Comparison of ENCODE assay signal across 8 mouse cellular contexts in the genomic region with DNA sequence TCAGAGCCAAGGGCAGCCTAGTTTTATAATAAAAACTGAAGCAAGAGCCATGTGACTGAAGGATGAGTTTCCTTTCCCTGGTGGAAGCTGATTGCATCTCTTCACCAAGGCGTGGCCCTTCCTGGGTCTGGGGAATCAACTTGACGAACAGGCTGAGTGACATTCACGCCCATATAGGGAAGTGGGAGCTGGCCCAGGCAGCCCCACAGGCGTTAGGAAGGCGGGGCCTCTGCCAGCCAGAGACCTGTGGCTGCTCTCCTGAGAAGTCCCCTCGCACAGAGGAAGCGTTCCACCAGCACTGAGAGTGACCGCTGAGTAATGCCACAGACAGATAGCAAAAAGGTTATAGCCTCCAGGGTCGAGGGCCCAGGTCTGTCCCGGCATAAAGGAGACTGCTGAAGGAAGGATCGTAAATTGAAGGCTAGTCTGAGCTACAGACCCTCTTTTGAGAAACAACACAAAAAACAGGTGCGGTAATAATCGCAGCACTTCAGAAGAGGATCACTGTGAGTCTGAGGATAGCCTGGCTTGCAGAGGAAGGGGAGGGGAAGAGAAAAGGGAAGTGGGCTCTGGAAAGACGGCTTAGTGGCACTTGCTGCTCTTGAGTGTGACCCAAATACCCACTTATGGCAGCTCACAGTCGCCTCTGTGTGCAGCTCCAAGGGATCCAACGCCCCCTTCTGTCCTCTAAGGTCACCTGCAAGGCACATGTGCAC. TPM values are rescaled to one million over a fixed set of nuclear protein-coding genes. Genes with fewer than 3 reads are reported as not detected.
A peak's percentile ranks its signal among the peaks of the same experiment; 100 is the strongest.
DNase-seq lines count a peak whose midpoint lies in the region; ATAC-seq and TF ChIP-seq lines count a peak whose summit lies in the region.

No protein-coding gene starts in this region.

- WGBS in cerebellum, adult 2 months, result 10% methylated on average over 16 of the region's 16 CpGs
- WGBS in forebrain, embryonic 13.5 days, result 5% methylated on average over 16 of the region's 16 CpGs
- 4% methylated on average over 16 of the region's 16 CpGs for WGBS in hindbrain, embryonic 10.5 days
- 2% methylated on average over 16 of the region's 16 CpGs for WGBS in limb, embryonic 14.5 days
- WGBS in midbrain, embryonic 15.5 days, result 4% methylated on average over 16 of the region's 16 CpGs

- ATAC-seq in forebrain, embryonic 13.5 days, result no peak
- peak; percentile 42; the same call in 1 of the 2 replicates for ATAC-seq in limb, embryonic 14.5 days (ENCODE audit: low FRiP score, low read depth)
- ATAC-seq in midbrain, embryonic 15.5 days (replicated peaks), result no peak

- H3K27ac ChIP-seq in cerebellum, adult 2 months (ENCODE audit: insufficient read depth, low read length), result no peak overlapping the region
- peak overlapping the region; percentile 99 for H3K27ac ChIP-seq in bone marrow macrophage, adult 2 months (ENCODE audit: insufficient read depth, low read depth, low read length)
- H3K27ac ChIP-seq in forebrain, embryonic 13.5 days, result no peak overlapping the region
- H3K27ac ChIP-seq in hindbrain, embryonic 10.5 days, result peak overlapping the region; percentile 37; the same call in 1 of the 2 replicates
- no peak overlapping the region for H3K27ac ChIP-seq in limb, embryonic 14.5 days (replicated peaks; ENCODE audit: low read depth, low read length)
- H3K27ac ChIP-seq in midbrain, embryonic 15.5 days, result no peak overlapping the region

- H3K9me3 ChIP-seq in forebrain, embryonic 13.5 days (replicated peaks), result no peaks in the 10 kb centered on the region
- H3K9me3 ChIP-seq in hindbrain, embryonic 10.5 days, result no peaks in the 10 kb centered on the region
- H3K9me3 ChIP-seq in limb, embryonic 14.5 days (ENCODE audit: control insufficient read depth, low read length), result no peaks in the 10 kb centered on the region
- no peaks in the 10 kb centered on the region for H3K9me3 ChIP-seq in midbrain, embryonic 15.5 days

- H3K4me3 ChIP-seq in cerebellum, adult 2 months (replicated peaks; ENCODE audit: insufficient read depth, low read depth, low read length), result no peak overlapping the region
- H3K4me3 ChIP-seq in bone marrow macrophage, adult 2 months (ENCODE audit: insufficient read depth, low read length), result peak overlapping the region; percentile 58
- H3K4me3 ChIP-seq in forebrain, embryonic 13.5 days, result no peak overlapping the region
- peak overlapping the region; percentile 37 for H3K4me3 ChIP-seq in hindbrain, embryonic 10.5 days
- H3K4me3 ChIP-seq in limb, embryonic 14.5 days (replicated peaks; ENCODE audit: low read length), result peak overlapping the region; percentile 13; the same call in 1 of the 2 replicates
- H3K4me3 ChIP-seq in midbrain, embryonic 15.5 days, result no peak overlapping the region

- peak; percentile 72 for TF ChIP-seq CTCF in cerebellum, adult 2 months (IDR thresholded peaks at IDR 0.05; ENCODE audit: borderline replicate concordance, insufficient read depth, low read depth, low read length)
- TF ChIP-seq CTCF in bone marrow macrophage, adult 2 months (IDR thresholded peaks at IDR 0.05; ENCODE audit: low read depth, low read length), result no peak

- peak overlapping the region; percentile 8; the same call in 1 of the 2 replicates for H3K4me2 ChIP-seq in forebrain, embryonic 13.5 days
- H3K4me2 ChIP-seq in limb, embryonic 14.5 days (replicated peaks; ENCODE audit: low read depth, low read length, severe bottlenecking), result peak overlapping the region; percentile 27
- peak overlapping the region; percentile 21 for H3K4me2 ChIP-seq in midbrain, embryonic 15.5 days

- no peaks in the 10 kb centered on the region for H3K36me3 ChIP-seq in forebrain, embryonic 13.5 days (ENCODE audit: poor library complexity, severe bottlenecking)
- H3K36me3 ChIP-seq in hindbrain, embryonic 10.5 days, result no peaks in the 10 kb centered on the region
- H3K36me3 ChIP-seq in limb, embryonic 14.5 days (ENCODE audit: control insufficient read depth, insufficient read depth, low read length), result no peaks in the 10 kb centered on the region
- H3K36me3 ChIP-seq in midbrain, embryonic 15.5 days (replicated peaks), result no peaks in the 10 kb centered on the region
- H3K36me3 ChIP-seq in splenic B cell, adult 2 months (ENCODE audit: control insufficient read depth, insufficient read depth, low read length, poor library complexity, severe bottlenecking), result no peaks in the 10 kb centered on the region

- peaks cover 2% of the 10 kb centered on the region; the same call in 1 of the 2 replicates for H3K4me1 ChIP-seq in cerebellum, adult 2 months (ENCODE audit: control insufficient read depth, insufficient read depth, low read length)
- peaks cover 32% of the 10 kb centered on the region for H3K4me1 ChIP-seq in bone marrow macrophage, adult 2 months (ENCODE audit: control insufficient read depth, insufficient read depth, low read length)
- H3K4me1 ChIP-seq in forebrain, embryonic 13.5 days, result peaks cover 11% of the 10 kb centered on the region; the same call in 1 of the 2 replicates
- H3K4me1 ChIP-seq in hindbrain, embryonic 10.5 days (replicated peaks), result peaks cover 16% of the 10 kb centered on the region
- H3K4me1 ChIP-seq in limb, embryonic 14.5 days (ENCODE audit: control insufficient read depth, insufficient read depth, low read length), result no peaks in the 10 kb centered on the region
- peaks cover 12% of the 10 kb centered on the region; the same call in 1 of the 2 replicates for H3K4me1 ChIP-seq in midbrain, embryonic 15.5 days

- H3K27me3 ChIP-seq in cerebellum, adult 2 months (ENCODE audit: control insufficient read depth, insufficient read depth, low read length), result no peaks in the 10 kb centered on the region
- 0 out of 2 replicates have a peak, but pooled peaks cover 7% of the 10 kb centered on the region for H3K27me3 ChIP-seq in forebrain, embryonic 13.5 days
- H3K27me3 ChIP-seq in hindbrain, embryonic 10.5 days (ENCODE audit: insufficient read depth, poor library complexity, severe bottlenecking), result no peaks in the 10 kb centered on the region
- no peaks in the 10 kb centered on the region for H3K27me3 ChIP-seq in limb, embryonic 14.5 days (ENCODE audit: control insufficient read depth, insufficient read depth, low read length)
- no peaks in the 10 kb centered on the region for H3K27me3 ChIP-seq in midbrain, embryonic 15.5 days (replicated peaks)
- no peaks in the 10 kb centered on the region for H3K27me3 ChIP-seq in splenic B cell, adult 2 months (ENCODE audit: control insufficient read depth, insufficient read depth, low read length, poor library complexity, severe bottlenecking)

- H3K9ac ChIP-seq in forebrain, embryonic 13.5 days, result no peak overlapping the region
- H3K9ac ChIP-seq in limb, embryonic 14.5 days (ENCODE audit: low read depth, low read length, severe bottlenecking), result no peak overlapping the region
- no peak overlapping the region for H3K9ac ChIP-seq in midbrain, embryonic 15.5 days

- TF ChIP-seq POLR2A in cerebellum, adult 2 months (IDR thresholded peaks at IDR 0.05; ENCODE audit: borderline replicate concordance, insufficient read depth, low read length), result no peak
- TF ChIP-seq POLR2A in bone marrow macrophage, adult 2 months (IDR thresholded peaks at IDR 0.05; ENCODE audit: borderline replicate concordance, low read depth, low read length), result no peak
- TF ChIP-seq POLR2A in limb, embryonic 14.5 days (IDR thresholded peaks at IDR 0.05; ENCODE audit: borderline replicate concordance, extremely low read depth, insufficient read depth, insufficient read length), result no peak

- DNase-seq in cerebellum, adult 2 months, result peak; percentile 37 to 48
- DNase-seq in cerebellum, adult 11-12 months, result no peak
- peak; percentile 50 for DNase-seq in hindbrain, embryonic 10.5 days (ENCODE audit: low spot score)
- DNase-seq in limb, embryonic 14.5 days (ENCODE audit: low spot score), result peak; percentile 56
- DNase-seq in splenic B cell, adult 2 months (ENCODE audit: low read depth, low spot score), result peak; percentile 83

RNA-seq across cellular contexts. Expression of a gene that starts 5.2 kb away (rescaled TPM):
- 31.9 and 36.9 TPM in 2 replicates for polyA plus RNA-seq in cerebellum, adult 2 months (2012; rRNA removed)
- polyA plus RNA-seq in bone marrow macrophage, adult 2 months (2012; ENCODE audit: insufficient read depth, insufficient read length, missing spikeins), result 36.5 and 36.9 TPM in 2 replicates
- 29.5 and 31.7 TPM in 2 replicates for polyA plus RNA-seq in forebrain, embryonic 13.5 days (2015; fragmentation: Nextera tagmentation; extraction: Ambion mirVana)
- polyA plus RNA-seq in hindbrain, embryonic 10.5 days (2016; fragmentation: Nextera tagmentation; extraction: Ambion mirVana), result 46.9 and 50.3 TPM in 2 replicates
- polyA plus RNA-seq in limb, embryonic 14.5 days (2012; rRNA removed), result 49.2 and 62.3 TPM in 2 replicates
- 65.0 and 78.3 TPM in 2 replicates for polyA plus RNA-seq in limb, embryonic 14.5 days (2014; fragmentation: Nextera tagmentation; extraction: Ambion mirVana)
- 27.2 and 31.7 TPM in 2 replicates for polyA plus RNA-seq in midbrain, embryonic 15.5 days (2015; fragmentation: Nextera tagmentation; extraction: Ambion mirVana)

RNA-seq across cellular contexts. Expression of a gene that starts 41.2 kb away (rescaled TPM):
- polyA plus RNA-seq in cerebellum, adult 2 months (2012; rRNA removed), result 90.1 and 92.9 TPM in 2 replicates
- polyA plus RNA-seq in bone marrow macrophage, adult 2 months (2012; ENCODE audit: insufficient read depth, insufficient read length, missing spikeins), result 47.2 and 51.1 TPM in 2 replicates
- 73.0 and 78.5 TPM in 2 replicates for polyA plus RNA-seq in forebrain, embryonic 13.5 days (2015; fragmentation: Nextera tagmentation; extraction: Ambion mirVana)
- 62.6 and 66.8 TPM in 2 replicates for polyA plus RNA-seq in hindbrain, embryonic 10.5 days (2016; fragmentation: Nextera tagmentation; extraction: Ambion mirVana)
- polyA plus RNA-seq in limb, embryonic 14.5 days (2012; rRNA removed), result 85.5 and 124 TPM in 2 replicates
- 50.5 and 51.8 TPM in 2 replicates for polyA plus RNA-seq in limb, embryonic 14.5 days (2014; fragmentation: Nextera tagmentation; extraction: Ambion mirVana)
- 87.5 and 87.8 TPM in 2 replicates for polyA plus RNA-seq in midbrain, embryonic 15.5 days (2015; fragmentation: Nextera tagmentation; extraction: Ambion mirVana)

RNA-seq across cellular contexts. Expression of a gene that starts 41.3 kb away (rescaled TPM):
- 41.7 and 43.6 TPM in 2 replicates for polyA plus RNA-seq in cerebellum, adult 2 months (2012; rRNA removed)
- 23.4 and 25.5 TPM in 2 replicates for polyA plus RNA-seq in bone marrow macrophage, adult 2 months (2012; ENCODE audit: insufficient read depth, insufficient read length, missing spikeins)
- polyA plus RNA-seq in forebrain, embryonic 13.5 days (2015; fragmentation: Nextera tagmentation; extraction: Ambion mirVana), result 56.2 and 63.1 TPM in 2 replicates
- polyA plus RNA-seq in hindbrain, embryonic 10.5 days (2016; fragmentation: Nextera tagmentation; extraction: Ambion mirVana), result 51.3 and 54.2 TPM in 2 replicates
- 21.3 and 25.4 TPM in 2 replicates for polyA plus RNA-seq in limb, embryonic 14.5 days (2012; rRNA removed)
- polyA plus RNA-seq in limb, embryonic 14.5 days (2014; fragmentation: Nextera tagmentation; extraction: Ambion mirVana), result 32.6 and 34.4 TPM in 2 replicates
- 65.4 and 65.9 TPM in 2 replicates for polyA plus RNA-seq in midbrain, embryonic 15.5 days (2015; fragmentation: Nextera tagmentation; extraction: Ambion mirVana)

Comparison
In these comparisons a context has a peak if more than half of its experiments do, and no peak if none do; other contexts are left out.
1. H3K27ac ChIP-seq: peak in bone marrow macrophage, adult 2 months (single experiment) and hindbrain, embryonic 10.5 days (single experiment); none in cerebellum, adult 2 months (single experiment), forebrain, embryonic 13.5 days (single experiment), limb, embryonic 14.5 days (single experiment) and midbrain, embryonic 15.5 days (single experiment).
2. H3K4me3 ChIP-seq: peak in bone marrow macrophage, adult 2 months (single experiment), hindbrain, embryonic 10.5 days (single experiment) and limb, embryonic 14.5 days (single experiment); none in cerebellum, adult 2 months (single experiment), forebrain, embryonic 13.5 days (single experiment) and midbrain, embryonic 15.5 days (single experiment).
3. Peak in every context shown above with its lines, with median percentiles within 50 percentile points of each other: H3K4me2 ChIP-seq.